Mouse (Mus musculus): ENCODE data around the gene A630095E13Rik. TPM values are rescaled to one million over a fixed set of nuclear protein-coding genes. Genes with fewer than 3 reads are reported as not detected.

A630095E13Rik gene
- polyA plus RNA-seq (2014; fragmentation: Illumina TruSeq; extraction: RNeasy Lipid Tissue Mini Kit (QIAGEN cat#74804)), result 1.00 TPM

DNA sequence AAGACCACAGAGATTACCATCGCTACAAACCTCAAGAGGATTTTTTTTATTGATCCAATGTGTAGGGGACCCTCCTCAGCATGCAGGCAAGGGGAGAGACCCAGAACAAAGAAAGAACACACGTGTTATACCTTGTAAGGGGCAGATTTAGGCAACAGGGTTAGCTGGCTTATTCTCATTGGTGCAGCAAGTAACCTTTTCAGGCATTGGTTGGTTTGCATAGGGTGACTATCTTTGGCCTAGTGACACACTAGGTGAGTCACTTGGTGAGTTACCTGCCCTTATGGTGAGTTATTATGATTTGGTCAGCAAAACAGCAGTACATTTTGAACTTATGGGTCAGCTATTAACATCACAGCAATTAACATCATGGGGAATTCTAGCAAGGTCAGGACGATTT is at the start of gene A630095E13Rik:
TSS of gene A630095E13Rik (minus strand) at position 101 of the 400 bp plus-strand sequence.

DNA sequence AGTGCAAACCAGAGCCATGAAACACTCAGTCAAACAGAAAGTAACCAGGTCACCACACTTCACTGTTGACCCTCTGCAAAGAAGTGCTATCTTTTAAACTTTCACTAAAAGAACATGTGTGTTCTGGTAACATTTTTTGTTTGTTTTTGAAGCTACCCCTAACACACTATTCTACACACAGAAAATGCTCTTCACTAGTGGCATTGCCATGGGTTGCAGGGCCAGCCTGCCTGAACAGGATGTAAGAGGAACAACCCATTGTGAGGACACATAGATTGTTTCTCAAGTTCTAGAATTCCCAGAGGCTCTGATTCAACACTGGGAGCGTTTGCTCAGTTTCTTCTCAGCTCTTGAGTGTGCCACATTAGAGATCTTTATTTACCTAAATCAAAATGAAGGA is 49.7 kb upstream of the A630095E13Rik start, which contains the start of gene Acrv1:
TSS of gene Acrv1 (plus strand) at position 301 of the 400 bp plus-strand sequence.

Other genes starting within 250 kb of the A630095E13Rik start
- gene Gm7257, start 211.5 kb downstream of the A630095E13Rik start, polyA plus RNA-seq (2014; fragmentation: Illumina TruSeq; extraction: RNeasy Lipid Tissue Mini Kit (QIAGEN cat#74804)), result not detected
- gene Gm9513, start 167.7 kb downstream of the A630095E13Rik start, polyA plus RNA-seq (2014; fragmentation: Illumina TruSeq; extraction: RNeasy Lipid Tissue Mini Kit (QIAGEN cat#74804)), result not detected
- gene Gm5615, start 101.4 kb downstream of the A630095E13Rik start, polyA plus RNA-seq (2014; fragmentation: Illumina TruSeq; extraction: RNeasy Lipid Tissue Mini Kit (QIAGEN cat#74804)), result not detected
- not detected for gene Gm17689, start 60.7 kb downstream of the A630095E13Rik start, polyA plus RNA-seq (2014; fragmentation: Illumina TruSeq; extraction: RNeasy Lipid Tissue Mini Kit (QIAGEN cat#74804))
- gene Acrv1, start 49.8 kb upstream of the A630095E13Rik start, polyA plus RNA-seq (2014; fragmentation: Illumina TruSeq; extraction: RNeasy Lipid Tissue Mini Kit (QIAGEN cat#74804)), result not detected
- gene Chek1, start 83.7 kb upstream of the A630095E13Rik start, polyA plus RNA-seq (2014; fragmentation: Illumina TruSeq; extraction: RNeasy Lipid Tissue Mini Kit (QIAGEN cat#74804)), result 130 TPM
- gene Stt3a, start 124.3 kb upstream of the A630095E13Rik start, polyA plus RNA-seq (2014; fragmentation: Illumina TruSeq; extraction: RNeasy Lipid Tissue Mini Kit (QIAGEN cat#74804)), result 672 TPM
- gene Ei24, start 154.0 kb upstream of the A630095E13Rik start, polyA plus RNA-seq (2014; fragmentation: Illumina TruSeq; extraction: RNeasy Lipid Tissue Mini Kit (QIAGEN cat#74804)), result 201 TPM
- 9.0 TPM for gene Fez1, start 178.5 kb upstream of the A630095E13Rik start, polyA plus RNA-seq (2014; fragmentation: Illumina TruSeq; extraction: RNeasy Lipid Tissue Mini Kit (QIAGEN cat#74804))

Measured in ovary, adult 10 weeks (tissue).